Mouse (Mus musculus): ENCODE data around the gene S100g.

GRCm38 (mm10) chrX:162931467-162931866 lies 32.9 kb downstream of the S100g start:
- TF ChIP-seq CTCF (IDR thresholded peaks at IDR 0.05; ENCODE audit: borderline replicate concordance, insufficient read depth, low read length) = no peak
- no peak for TF ChIP-seq POLR2A (IDR thresholded peaks at IDR 0.05; ENCODE audit: low read depth, low read length)

All from embryonic fibroblast, embryonic 13.5 days (primary cell).